Mouse (Mus musculus): Measurements from ENCODE around the gene Higd1b. TPM values are rescaled to one million over a fixed set of nuclear protein-coding genes. Genes with fewer than 3 reads are reported as not detected.

Gene Higd1b
- polyA plus RNA-seq, 1 experiment from 2014 or later = not detected

GRCm38 (mm10) chr11:102832700-102833297, 2.9 kb upstream of the Higd1b start:
- H3K27ac ChIP-seq (ENCODE audit: low read length) = no peak overlapping the region
- ATAC-seq (ENCODE audit: insufficient number of reproducible peaks, insufficient read depth, low FRiP score, low read depth) = no peak
- no peak overlapping the region for H3K4me3 ChIP-seq (ENCODE audit: low read depth, low read length)
- 55% methylated on average over 18 of the region's 18 CpGs for WGBS
- H3K27me3 ChIP-seq (ENCODE audit: control insufficient read depth, insufficient read depth, low read length) = no peaks in the 10 kb centered on the region
- H3K4me2 ChIP-seq (replicated peaks; ENCODE audit: low read depth, low read length) = no peak overlapping the region
- H3K4me1 ChIP-seq (ENCODE audit: control insufficient read depth, insufficient read depth, low read length) = no peaks in the 10 kb centered on the region
- H3K9me3 ChIP-seq (ENCODE audit: control insufficient read depth, low read depth, low read length) = no peaks in the 10 kb centered on the region
- H3K9ac ChIP-seq (replicated peaks; ENCODE audit: low read depth, low read length) = no peak overlapping the region
- H3K36me3 ChIP-seq (ENCODE audit: control insufficient read depth, insufficient read depth, low read length) = peaks cover 9% of the 10 kb centered on the region

- ATAC-seq (ENCODE audit: insufficient number of reproducible peaks, insufficient read depth, low FRiP score, low read depth) = no peak
- H3K4me1 ChIP-seq (ENCODE audit: control insufficient read depth, insufficient read depth, low read length) = no peaks in the 10 kb centered on the region
- H3K9ac ChIP-seq (replicated peaks; ENCODE audit: low read depth, low read length) = no peak overlapping the region
- H3K4me3 ChIP-seq (ENCODE audit: low read depth, low read length) = no peak overlapping the region
- peaks cover 14% of the 10 kb centered on the region for H3K36me3 ChIP-seq (ENCODE audit: control insufficient read depth, insufficient read depth, low read length)
- no peaks in the 10 kb centered on the region for H3K9me3 ChIP-seq (ENCODE audit: control insufficient read depth, low read depth, low read length)
- no peak overlapping the region for H3K27ac ChIP-seq (ENCODE audit: low read length)
- no peak overlapping the region for H3K4me2 ChIP-seq (replicated peaks; ENCODE audit: low read depth, low read length)
- 86% methylated on average over 10 of the region's 10 CpGs for WGBS
- no peaks in the 10 kb centered on the region for H3K27me3 ChIP-seq (ENCODE audit: control insufficient read depth, insufficient read depth, low read length)
Observed at GRCm38 (mm10) chr11:102834219-102834618, 1.4 kb upstream of the Higd1b start.

- Histone ChIP-seq H3K27ac (ENCODE audit: low read length) (no peak overlapping the region), H3K4me1 (ENCODE audit: control insufficient read depth, insufficient read depth, low read length) (no peaks in the 10 kb centered on the region), H3K4me3 (ENCODE audit: low read depth, low read length) (no peak overlapping the region), H3K27me3 (ENCODE audit: control insufficient read depth, insufficient read depth, low read length) (no peaks in the 10 kb centered on the region), H3K9me3 (ENCODE audit: control insufficient read depth, low read depth, low read length) (no peaks in the 10 kb centered on the region), H3K4me2 (replicated peaks; ENCODE audit: low read depth, low read length) (no peak overlapping the region), H3K9ac (replicated peaks; ENCODE audit: low read depth, low read length) (no peak overlapping the region), H3K36me3 (ENCODE audit: control insufficient read depth, insufficient read depth, low read length) (peaks cover 28% of the 10 kb centered on the region)
- 88% methylated on average over 9 of the region's 9 CpGs for WGBS
- ATAC-seq (ENCODE audit: insufficient number of reproducible peaks, insufficient read depth, low FRiP score, low read depth) = no peak
Observed at GRCm38 (mm10) chr11:102836146-102836545, 497 bp downstream of the Higd1b start.

GRCm38 (mm10) chr11:102837385-102837784, 1.7 kb downstream of the Higd1b start:
- no peaks in the 10 kb centered on the region for H3K9me3 ChIP-seq (ENCODE audit: control insufficient read depth, low read depth, low read length)
- no peaks in the 10 kb centered on the region for H3K27me3 ChIP-seq (ENCODE audit: control insufficient read depth, insufficient read depth, low read length)
- peaks cover 39% of the 10 kb centered on the region for H3K36me3 ChIP-seq (ENCODE audit: control insufficient read depth, insufficient read depth, low read length)
- H3K4me1 ChIP-seq (ENCODE audit: control insufficient read depth, insufficient read depth, low read length) = no peaks in the 10 kb centered on the region
- 96% methylated on average over 1 of the region's 1 CpGs for WGBS
- no peak for ATAC-seq (ENCODE audit: insufficient number of reproducible peaks, insufficient read depth, low FRiP score, low read depth)
- no peak overlapping the region for H3K9ac ChIP-seq (replicated peaks; ENCODE audit: low read depth, low read length)
- H3K4me2 ChIP-seq (replicated peaks; ENCODE audit: low read depth, low read length) = no peak overlapping the region
- no peak overlapping the region for H3K4me3 ChIP-seq (ENCODE audit: low read depth, low read length)
- no peak overlapping the region for H3K27ac ChIP-seq (ENCODE audit: low read length)

- Histone ChIP-seq H3K27me3 (ENCODE audit: control insufficient read depth, insufficient read depth, low read length) (no peaks in the 10 kb centered on the region), H3K9me3 (ENCODE audit: control insufficient read depth, low read depth, low read length) (no peaks in the 10 kb centered on the region), H3K36me3 (ENCODE audit: control insufficient read depth, insufficient read depth, low read length) (peaks cover 46% of the 10 kb centered on the region), H3K4me3 (ENCODE audit: low read depth, low read length) (no peak overlapping the region), H3K9ac (replicated peaks; ENCODE audit: low read depth, low read length) (no peak overlapping the region), H3K27ac (ENCODE audit: low read length) (no peak overlapping the region), H3K4me1 (ENCODE audit: control insufficient read depth, insufficient read depth, low read length) (no peaks in the 10 kb centered on the region), H3K4me2 (replicated peaks; ENCODE audit: low read depth, low read length) (no peak overlapping the region)
- 95% methylated on average over 2 of the region's 2 CpGs for WGBS
- ATAC-seq (ENCODE audit: insufficient number of reproducible peaks, insufficient read depth, low FRiP score, low read depth) = no peak
Observed at GRCm38 (mm10) chr11:102838126-102838525, 2.5 kb downstream of the Higd1b start.

- 85% methylated on average over 9 of the region's 9 CpGs for WGBS
- H3K9ac ChIP-seq (replicated peaks; ENCODE audit: low read depth, low read length) = no peak overlapping the region
- peaks cover 52% of the 10 kb centered on the region for H3K36me3 ChIP-seq (ENCODE audit: control insufficient read depth, insufficient read depth, low read length)
Observed at GRCm38 (mm10) chr11:102838616-102839150, 3.0 kb downstream of the Higd1b start.

DNA sequence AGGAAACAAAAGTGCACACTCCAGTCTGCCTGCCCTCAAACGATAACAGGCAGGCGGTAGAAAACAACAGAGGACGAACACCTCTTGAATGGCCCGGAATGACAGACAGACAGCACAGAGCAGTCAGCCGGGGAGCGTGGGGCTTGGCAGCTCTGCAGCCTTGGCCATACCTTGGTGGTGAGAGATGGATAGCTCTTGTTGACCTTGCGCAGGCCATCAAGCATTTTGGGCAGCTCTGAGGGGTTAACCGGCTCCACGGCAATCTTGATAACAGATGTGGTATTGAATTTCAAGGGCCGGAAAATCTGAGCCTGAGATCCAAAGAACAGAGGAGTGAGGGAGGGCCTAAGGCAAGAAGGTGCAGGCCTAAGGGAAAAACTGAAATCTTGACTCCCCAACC, 10.3 kb downstream of the Higd1b start:
- Histone ChIP-seq H3K4me1 (ENCODE audit: control insufficient read depth, insufficient read depth, low read length) (no peaks in the 10 kb centered on the region), H3K4me2 (replicated peaks; ENCODE audit: low read depth, low read length) (no peak overlapping the region), H3K9me3 (ENCODE audit: control insufficient read depth, low read depth, low read length) (no peaks in the 10 kb centered on the region), H3K27me3 (ENCODE audit: control insufficient read depth, insufficient read depth, low read length) (no peaks in the 10 kb centered on the region), H3K9ac (replicated peaks; ENCODE audit: low read depth, low read length) (no peak overlapping the region), H3K4me3 (ENCODE audit: low read depth, low read length) (no peak overlapping the region), H3K36me3 (ENCODE audit: control insufficient read depth, insufficient read depth, low read length) (peaks cover 92% of the 10 kb centered on the region), H3K27ac (ENCODE audit: low read length) (no peak overlapping the region)
- WGBS = 71% methylated on average over 10 of the region's 10 CpGs
- ATAC-seq (ENCODE audit: insufficient number of reproducible peaks, insufficient read depth, low FRiP score, low read depth) = no peak

More at GRCm38 (mm10) chr11:102838616-102839150, 3.0 kb downstream of the Higd1b start:
- Histone ChIP-seq H3K27ac (ENCODE audit: low read length) (no peak overlapping the region), H3K4me3 (ENCODE audit: low read depth, low read length) (no peak overlapping the region), H3K27me3 (ENCODE audit: control insufficient read depth, insufficient read depth, low read length) (no peaks in the 10 kb centered on the region), H3K4me1 (ENCODE audit: control insufficient read depth, insufficient read depth, low read length) (no peaks in the 10 kb centered on the region), H3K9me3 (ENCODE audit: control insufficient read depth, low read depth, low read length) (no peaks in the 10 kb centered on the region), H3K4me2 (replicated peaks; ENCODE audit: low read depth, low read length) (no peak overlapping the region)
- no peak for ATAC-seq (ENCODE audit: insufficient number of reproducible peaks, insufficient read depth, low FRiP score, low read depth)

DNA sequence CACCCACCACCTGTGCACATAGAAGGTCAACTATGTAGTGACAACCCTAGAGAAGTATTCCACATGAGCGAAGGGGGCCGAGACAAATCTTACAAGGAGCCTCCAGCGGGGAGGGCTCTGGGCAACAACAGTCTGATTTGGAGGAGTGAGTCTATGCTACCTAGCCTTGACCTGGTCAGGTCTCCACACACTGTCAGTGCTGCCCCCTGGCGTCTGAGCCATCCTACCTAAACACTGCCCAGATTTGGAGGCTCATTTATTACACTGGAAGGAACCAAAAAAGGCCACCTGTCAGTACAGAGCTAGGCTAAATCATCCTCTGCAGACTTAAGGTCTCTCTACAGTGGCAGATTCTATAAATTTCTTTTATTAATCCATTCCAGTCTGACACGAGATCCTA, 16.2 kb downstream of the Higd1b start:
- 65% methylated on average over 5 of the region's 5 CpGs for WGBS
- Histone ChIP-seq H3K27me3 (ENCODE audit: control insufficient read depth, insufficient read depth, low read length) (no peaks in the 10 kb centered on the region), H3K27ac (ENCODE audit: low read length) (no peak overlapping the region), H3K9me3 (ENCODE audit: control insufficient read depth, low read depth, low read length) (no peaks in the 10 kb centered on the region), H3K4me1 (ENCODE audit: control insufficient read depth, insufficient read depth, low read length) (no peaks in the 10 kb centered on the region), H3K4me3 (ENCODE audit: low read depth, low read length) (no peak overlapping the region), H3K36me3 (ENCODE audit: control insufficient read depth, insufficient read depth, low read length) (peaks cover 82% of the 10 kb centered on the region), H3K4me2 (replicated peaks; ENCODE audit: low read depth, low read length) (no peak overlapping the region), H3K9ac (replicated peaks; ENCODE audit: low read depth, low read length) (no peak overlapping the region)
- ATAC-seq (ENCODE audit: insufficient number of reproducible peaks, insufficient read depth, low FRiP score, low read depth) = no peak

- H3K36me3 ChIP-seq (ENCODE audit: control insufficient read depth, insufficient read depth, low read length) = peaks cover 75% of the 10 kb centered on the region
- H3K27ac ChIP-seq (ENCODE audit: low read length) = no peak overlapping the region
- H3K9me3 ChIP-seq (ENCODE audit: control insufficient read depth, low read depth, low read length) = no peaks in the 10 kb centered on the region
- no peak for ATAC-seq (ENCODE audit: insufficient number of reproducible peaks, insufficient read depth, low FRiP score, low read depth)
- H3K4me3 ChIP-seq (ENCODE audit: low read depth, low read length) = no peak overlapping the region
- H3K4me1 ChIP-seq (ENCODE audit: control insufficient read depth, insufficient read depth, low read length) = no peaks in the 10 kb centered on the region
- no peaks in the 10 kb centered on the region for H3K27me3 ChIP-seq (ENCODE audit: control insufficient read depth, insufficient read depth, low read length)
- H3K4me2 ChIP-seq (replicated peaks; ENCODE audit: low read depth, low read length) = no peak overlapping the region
- H3K9ac ChIP-seq (replicated peaks; ENCODE audit: low read depth, low read length) = no peak overlapping the region
Observed at GRCm38 (mm10) chr11:102853760-102854159, 18.1 kb downstream of the Higd1b start.
